Mouse (Mus musculus) mouse embryonic stem cell (cell line): ENCODE results near the gene Fam83e.

Source experiments
- in situ Hi-C, 2 experiments: fragments of 300-500 bp; cut with MboI; formaldehyde crosslinking; loops; 1 replicate in 1 of 2; 3 replicates in 1 of 2; pipeline ENCODE4 v1.14.3; 2019 to 2020; ENCODE audit warnings: low sequenced_read_pairs in 2 of 2, low pct_unique_long_range_greater_than_20kb in 1 of 2, mixed read lengths in 1 of 2; ENCODE audit not compliant: unreplicated experiment in 1 of 2

Fam83e gene

DNA sequence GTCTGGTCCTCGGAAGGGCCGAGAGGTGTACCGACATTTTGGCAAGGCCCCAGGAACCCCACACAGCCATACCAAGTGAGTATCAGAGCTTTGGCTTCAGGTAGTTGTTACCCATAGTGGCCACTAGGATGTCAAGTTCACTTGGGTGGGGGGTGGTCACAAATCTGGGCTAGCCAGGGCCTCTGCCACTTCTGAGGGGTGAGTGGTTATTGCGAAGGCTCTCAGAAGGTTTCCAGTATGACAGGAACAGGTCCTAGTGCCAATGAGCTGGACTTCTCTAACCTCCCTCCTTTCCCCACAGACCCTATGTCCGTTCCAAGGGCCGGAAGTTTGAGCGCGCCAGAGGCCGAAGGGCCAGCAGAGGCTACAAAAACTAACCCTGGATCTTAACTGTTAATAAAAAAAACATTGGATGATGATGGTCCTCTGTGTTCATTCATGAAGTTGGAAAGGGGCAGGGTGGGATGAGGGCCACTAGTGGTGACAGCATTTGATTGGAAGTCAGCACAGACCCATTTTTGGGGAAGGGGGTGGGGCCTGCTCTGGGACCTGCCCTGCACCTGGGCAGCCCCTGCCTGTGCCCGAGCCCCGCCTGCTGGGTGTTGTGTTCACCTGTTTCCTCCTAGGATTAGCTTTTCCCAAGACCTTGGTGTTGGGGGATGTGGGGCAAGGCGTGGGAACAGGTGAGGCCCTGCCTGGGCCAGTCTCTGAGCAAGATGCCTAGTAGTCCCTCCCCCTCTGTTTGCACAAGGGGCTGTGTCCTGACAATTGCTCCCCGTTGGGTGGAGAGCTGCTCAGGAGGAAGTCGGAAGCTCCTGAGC is at the start of gene Fam83e:
Gene Fam83e, plus strand, starts transcription at position 800 of the 821 bp plus-strand sequence.
- in situ Hi-C loops, result no loop called here

- in situ Hi-C loops, result no loop called here
Measured at GRCm38 (mm10) chr7:45677627-45678295, 43.3 kb upstream of the Fam83e start.

DNA sequence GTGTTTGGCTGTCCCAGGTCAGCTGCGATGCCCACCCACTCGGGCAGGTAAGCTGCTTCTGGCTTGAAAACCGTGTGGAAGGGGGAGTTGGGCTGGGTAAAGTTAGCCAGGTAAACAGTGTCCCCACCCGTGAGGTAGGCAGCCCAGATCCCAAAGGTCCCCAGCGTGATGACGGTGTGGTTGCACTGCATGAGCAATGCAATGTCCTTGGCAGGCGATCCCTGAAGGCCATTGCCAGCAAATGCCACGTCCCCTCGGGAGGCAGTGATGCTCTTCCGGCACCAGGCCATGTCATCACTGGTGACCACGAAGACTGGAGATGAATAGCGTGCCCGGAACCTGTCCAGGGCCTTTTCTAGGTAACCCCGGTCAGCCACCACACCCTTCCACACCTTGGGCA is 42.5 kb upstream of the Fam83e start:
- in situ Hi-C loops, result no loop called here

DNA sequence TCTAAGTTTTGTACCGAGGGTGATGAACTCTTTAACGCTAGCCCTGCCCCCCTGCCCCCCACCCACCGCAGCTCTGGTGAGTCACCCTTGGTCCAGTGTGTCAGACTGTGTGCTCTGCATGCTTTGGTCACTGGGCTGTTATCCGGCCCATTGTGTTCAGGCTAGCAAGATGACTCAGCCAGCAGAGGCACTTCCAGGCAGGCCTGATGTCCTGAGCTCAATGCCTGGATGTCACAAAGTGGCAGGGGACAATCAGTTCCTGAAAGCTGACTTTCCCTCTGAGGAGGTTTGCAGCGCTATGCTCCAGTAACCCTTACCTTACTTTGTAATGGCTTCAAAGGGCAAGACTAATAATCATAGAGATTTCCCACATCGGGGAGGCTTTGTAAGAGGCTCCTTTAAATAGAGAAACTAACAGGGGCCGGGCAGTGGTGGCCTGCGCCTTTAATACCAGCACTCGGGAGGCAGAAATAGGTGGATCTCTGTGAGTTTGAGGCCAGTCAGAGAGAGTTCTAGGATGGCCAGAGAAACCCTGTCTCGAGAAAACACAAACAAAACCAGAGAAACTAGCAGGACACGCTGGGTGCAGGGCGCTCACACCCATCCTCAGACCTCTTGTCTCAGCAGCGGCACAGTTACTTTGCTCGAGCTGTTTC is 40.9 kb upstream of the Fam83e start:
- in situ Hi-C loops, result no loop called here

GRCm38 (mm10) chr7:45681046-45681736 is 39.8 kb upstream of the Fam83e start:
- in situ Hi-C loops, result no loop called here

DNA sequence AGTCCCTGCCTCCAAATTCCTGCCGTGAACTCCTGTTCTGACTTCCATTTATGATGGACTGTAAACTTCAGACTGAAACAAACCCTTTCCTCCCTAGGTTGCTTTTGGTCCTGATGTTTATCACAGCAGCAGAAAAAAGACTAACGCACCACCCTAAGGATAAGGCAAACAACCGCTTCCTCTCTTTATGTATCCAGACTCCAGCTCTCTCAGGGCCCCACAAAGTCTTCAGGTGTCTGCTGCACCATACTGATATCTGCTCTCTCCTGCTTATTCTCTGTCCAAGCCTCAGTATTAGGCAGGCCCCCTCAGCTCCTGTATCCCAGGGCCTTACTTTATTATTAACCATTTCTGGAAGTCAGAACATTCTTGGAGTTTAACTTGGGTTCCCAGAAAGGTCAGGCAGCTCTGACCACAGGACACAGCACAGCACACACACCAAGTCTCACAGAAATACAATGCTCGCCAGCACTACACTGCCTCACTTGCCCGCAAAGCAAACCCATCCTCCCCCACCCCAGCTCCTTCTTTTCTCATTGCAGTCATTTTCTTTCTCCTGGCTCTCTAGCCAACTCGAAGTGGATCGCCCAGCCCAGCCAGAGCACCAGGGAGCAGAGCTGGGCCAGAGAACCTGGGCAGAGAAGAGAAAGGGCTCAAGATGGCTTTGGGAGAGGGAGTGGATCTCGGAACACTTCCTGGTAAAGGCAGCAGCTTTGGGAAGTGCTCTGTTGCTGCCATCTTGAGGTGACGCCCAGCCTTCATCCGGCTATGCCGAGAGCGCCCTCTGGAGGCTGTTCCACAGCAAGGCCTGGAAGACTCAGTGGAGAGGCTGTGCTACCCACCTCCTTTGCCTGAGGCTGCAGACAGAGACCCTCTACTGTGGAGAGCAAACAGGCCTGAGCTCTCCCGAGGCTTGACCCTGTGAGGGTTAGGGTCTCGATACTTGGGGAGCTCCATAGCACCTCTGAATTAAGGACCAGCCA is 38.6 kb upstream of the Fam83e start:
- in situ Hi-C loops, result no loop called here

GRCm38 (mm10) chr7:45683396-45684050 is 37.5 kb upstream of the Fam83e start, which contains the start of gene Ntn5:
TSS of gene Ntn5 (plus strand) at chr7:45684022.
- in situ Hi-C loops, result no loop called here

DNA sequence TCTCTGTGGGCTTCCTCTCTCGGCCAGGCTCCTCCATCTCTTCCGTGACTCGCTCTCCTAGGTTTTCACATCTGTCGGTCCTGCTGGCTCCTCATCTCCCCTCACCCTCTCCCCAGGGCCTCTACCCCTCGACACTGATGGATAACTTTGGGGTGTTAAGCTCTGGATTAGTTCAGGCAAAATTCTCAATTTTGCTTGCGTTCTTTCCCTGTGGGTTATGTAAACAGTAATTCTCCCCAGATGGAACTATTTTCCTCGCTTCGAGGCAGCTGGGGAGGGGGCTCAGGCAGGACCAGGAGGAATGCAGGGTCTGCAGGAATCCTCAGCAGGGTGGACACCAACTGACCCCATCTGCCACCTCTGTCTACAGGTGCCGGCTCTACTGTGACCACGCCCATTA is 35.2 kb upstream of the Fam83e start:
- in situ Hi-C loops, result no loop called here

DNA sequence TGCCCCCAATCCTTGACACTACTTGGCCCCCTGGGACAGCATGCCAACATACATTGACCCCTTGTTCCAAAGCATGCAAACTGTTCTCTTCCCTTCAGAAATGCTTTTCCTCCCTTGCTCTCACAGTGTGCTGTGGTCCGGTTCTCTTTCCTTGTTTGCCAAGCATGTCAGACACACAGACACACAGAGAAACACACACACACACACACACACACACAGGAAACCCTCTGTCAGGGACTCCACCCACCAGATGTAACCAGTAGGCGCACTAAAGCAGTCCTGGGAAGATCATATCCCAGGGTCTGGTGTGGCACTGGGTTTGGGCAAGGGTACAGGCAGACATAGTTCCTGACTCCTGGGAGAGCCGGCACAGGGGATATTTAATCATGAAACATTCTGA is 34.2 kb upstream of the Fam83e start:
- in situ Hi-C loops, result no loop called here

GRCm38 (mm10) chr7:45689099-45689498 is 31.9 kb upstream of the Fam83e start:
- in situ Hi-C loops, result no loop called here

GRCm38 (mm10) chr7:45689800-45690199 is 31.2 kb upstream of the Fam83e start:
- in situ Hi-C loops, result no loop called here

GRCm38 (mm10) chr7:45692364-45692763 is 28.6 kb upstream of the Fam83e start:
- in situ Hi-C loops, result no loop called here

- in situ Hi-C loops, result no loop called here
Measured at GRCm38 (mm10) chr7:45693921-45694591, 27.0 kb upstream of the Fam83e start, which contains the start of gene Sec1. TSS of gene Sec1 (minus strand) at chr7:45694402.

DNA sequence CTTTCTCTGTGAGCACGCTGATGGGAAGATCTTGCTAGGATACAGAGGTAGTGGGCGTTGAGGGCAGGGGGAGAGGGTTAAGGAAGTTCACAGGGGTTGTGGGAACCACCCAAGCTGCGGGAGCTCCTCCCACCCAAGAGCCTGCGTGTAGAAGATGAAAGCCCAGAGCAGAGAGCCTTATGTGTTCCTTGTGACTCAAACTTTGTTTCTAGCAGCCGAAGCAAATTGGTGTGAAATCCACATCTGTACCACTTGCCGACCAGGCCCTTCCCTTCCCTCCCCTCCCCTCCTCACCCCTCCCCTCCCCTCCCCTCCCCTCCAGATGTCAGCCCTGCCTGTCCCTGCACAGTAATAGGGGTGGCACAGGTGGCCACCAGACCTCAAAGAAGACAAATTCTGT is 25.9 kb upstream of the Fam83e start:
- in situ Hi-C loops, result no loop called here

- in situ Hi-C loops, result no loop called here
Measured at GRCm38 (mm10) chr7:45697894-45698293, 23.1 kb upstream of the Fam83e start.

- in situ Hi-C loops, result no loop called here
Measured at GRCm38 (mm10) chr7:45699523-45700141, 21.4 kb upstream of the Fam83e start, which contains the start of gene Car11. TSS of gene Car11 (plus strand) at chr7:45699843.
